Mouse (Mus musculus) midbrain, embryonic 15.5 days (tissue): ENCODE measurements at regions not wholly inside any gene's neighbourhood (a gene's known extent, or its start where the extent isn't known, plus 50 kb on each side); places are given as distances from the start of the nearest gene placed in this dataset.

ENCODE experiments used
- ATAC-seq: fragments of 200-750 bp; cut with Nextera tagmentation; replicated peaks from 2 replicates; pipeline ENCODE4 v1.8.0; 2017; ENCODE audit warnings: moderate TSS enrichment
- H3K27ac ChIP-seq: fragments of 300-500 bp; sonication (generic); 2 replicates; pipeline ENCODE4 v1.5.1; 2015; ENCODE audit warnings: mild to moderate bottlenecking, inconsistent platforms
- H3K27me3 ChIP-seq: fragments of 300-500 bp; sonication (generic); replicated peaks from 2 replicates; pipeline ENCODE4 v1.6.1; 2015; ENCODE audit warnings: inconsistent platforms
- H3K36me3 ChIP-seq: fragments of 300-500 bp; sonication (generic); replicated peaks from 2 replicates; pipeline ENCODE4 v1.6.1; 2015; ENCODE audit warnings: inconsistent platforms
- H3K4me1 ChIP-seq: fragments of 300-500 bp; sonication (generic); 2 replicates; pipeline ENCODE4 v1.6.1; 2015; ENCODE audit warnings: inconsistent platforms
- H3K4me2 ChIP-seq: fragments of 300-500 bp; sonication (generic); 2 replicates; pipeline ENCODE4 v1.6.1; 2015; ENCODE audit warnings: inconsistent platforms, mild to moderate bottlenecking, moderate library complexity
- H3K4me3 ChIP-seq: fragments of 300-500 bp; sonication (generic); 2 replicates; pipeline ENCODE4 v1.5.1; 2015; ENCODE audit warnings: mild to moderate bottlenecking, inconsistent platforms
- H3K9ac ChIP-seq: fragments of 300-500 bp; sonication (generic); 2 replicates; pipeline ENCODE4 v1.6.1; 2015; ENCODE audit warnings: mild to moderate bottlenecking, inconsistent platforms
- H3K9me3 ChIP-seq: fragments of 300-500 bp; sonication (generic); 2 replicates; pipeline ENCODE4 v1.6.1; 2016; ENCODE audit warnings: inconsistent platforms
- WGBS: fragments of 180-500 bp; shearing (Covaris S2); methylation state at CpG from one replicate; pipeline ENCODE4 v1.1.7; 2015; ENCODE audit warnings: mixed read lengths; 5-methylcytosine and 5-hydroxymethylcytosine counted together

DNA sequence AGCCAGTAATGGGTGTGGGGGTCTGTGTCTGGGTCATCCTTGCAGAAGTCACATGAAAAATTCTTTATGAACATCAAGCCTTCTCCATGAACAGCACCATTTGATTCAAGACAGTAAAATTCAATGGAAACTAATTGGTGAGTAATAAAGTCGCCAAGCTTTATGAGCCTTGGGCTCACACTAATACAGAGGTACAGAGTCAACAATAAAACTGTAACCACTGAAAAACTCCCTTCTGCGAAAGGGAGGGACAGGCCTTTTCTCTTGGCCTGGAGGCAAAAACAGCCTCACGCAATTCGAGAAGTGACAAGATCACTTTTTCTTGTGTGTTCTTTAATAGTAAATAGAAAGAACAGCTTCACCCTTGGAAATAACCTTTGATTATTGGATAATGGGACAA, 200.7 kb downstream of the Lrrn1 start:
- Histone ChIP-seq H3K27ac (no peak overlapping the region), H3K4me1 (no peaks in the 10 kb centered on the region), H3K9me3 (no peaks in the 10 kb centered on the region), H3K27me3 (no peaks in the 10 kb centered on the region), H3K9ac (no peak overlapping the region), H3K4me2 (no peak overlapping the region), H3K36me3 (no peaks in the 10 kb centered on the region), H3K4me3 (no peak overlapping the region)
- ATAC-seq: no peak
- WGBS: 87% methylated on average over 4 of the region's 4 CpGs

DNA sequence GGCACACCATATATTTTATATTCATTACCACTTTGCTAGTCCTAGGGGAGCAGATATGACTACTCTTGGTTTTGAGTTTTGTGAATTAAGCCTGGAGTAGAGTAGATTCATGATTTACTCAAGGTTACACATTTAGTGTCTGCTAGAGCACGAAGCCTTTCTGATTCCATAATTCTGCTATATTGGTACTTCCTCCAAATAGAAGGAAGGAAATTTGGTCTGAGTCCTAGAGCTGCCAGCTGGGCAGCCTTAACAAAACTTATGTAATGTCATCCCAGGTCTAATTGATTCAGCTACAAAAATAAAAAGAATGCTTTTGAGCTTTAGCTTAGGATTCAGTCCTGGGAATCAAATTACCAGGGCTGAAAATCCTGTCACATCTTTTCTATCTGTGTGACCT, 205.2 kb downstream of the Lrrn1 start:
- WGBS: 88% methylated on average over 1 of the region's 1 CpGs
- Histone ChIP-seq H3K4me3 (no peak overlapping the region), H3K9me3 (no peaks in the 10 kb centered on the region), H3K9ac (no peak overlapping the region), H3K36me3 (no peaks in the 10 kb centered on the region), H3K4me1 (no peaks in the 10 kb centered on the region), H3K27ac (no peak overlapping the region), H3K4me2 (no peak overlapping the region), H3K27me3 (no peaks in the 10 kb centered on the region)
- ATAC-seq: no peak

DNA sequence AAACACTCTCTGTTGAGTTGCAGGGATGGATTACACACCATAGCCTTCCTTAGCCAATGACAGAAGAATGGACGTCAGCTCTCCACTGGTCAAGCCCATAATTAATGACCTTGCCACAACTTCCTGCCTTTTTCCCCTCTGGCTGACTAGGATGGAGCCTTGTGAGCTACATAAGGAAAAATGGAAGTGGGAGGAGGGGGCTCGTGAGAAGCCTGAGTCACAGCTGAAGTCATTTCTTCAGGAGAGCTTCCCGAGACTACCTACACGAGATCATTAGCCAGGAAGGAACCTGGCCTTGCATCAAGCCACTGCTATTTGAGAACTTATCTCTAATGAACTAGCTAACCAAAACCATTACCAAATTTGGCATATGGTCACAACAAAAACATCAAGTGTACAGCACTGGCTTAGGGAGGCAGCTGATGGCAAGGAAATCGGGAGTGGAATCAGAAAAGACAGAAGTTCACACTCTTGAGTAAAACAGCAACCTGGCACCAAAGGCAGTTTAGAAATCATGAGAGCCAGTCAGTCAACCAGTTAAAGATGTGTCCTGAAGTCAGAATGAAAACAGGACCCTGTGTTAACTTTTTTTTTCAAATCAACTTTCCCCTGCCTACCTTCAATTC, 219.7 kb downstream of the Lrrn1 start:
- Histone ChIP-seq H3K9ac (no peak overlapping the region), H3K9me3 (no peaks in the 10 kb centered on the region), H3K4me2 (no peak overlapping the region), H3K4me1 (no peaks in the 10 kb centered on the region), H3K27me3 (no peaks in the 10 kb centered on the region), H3K36me3 (no peaks in the 10 kb centered on the region), H3K27ac (no peak overlapping the region), H3K4me3 (no peak overlapping the region)
- 87% methylated on average over 5 of the region's 5 CpGs for WGBS
- ATAC-seq: no peak

DNA sequence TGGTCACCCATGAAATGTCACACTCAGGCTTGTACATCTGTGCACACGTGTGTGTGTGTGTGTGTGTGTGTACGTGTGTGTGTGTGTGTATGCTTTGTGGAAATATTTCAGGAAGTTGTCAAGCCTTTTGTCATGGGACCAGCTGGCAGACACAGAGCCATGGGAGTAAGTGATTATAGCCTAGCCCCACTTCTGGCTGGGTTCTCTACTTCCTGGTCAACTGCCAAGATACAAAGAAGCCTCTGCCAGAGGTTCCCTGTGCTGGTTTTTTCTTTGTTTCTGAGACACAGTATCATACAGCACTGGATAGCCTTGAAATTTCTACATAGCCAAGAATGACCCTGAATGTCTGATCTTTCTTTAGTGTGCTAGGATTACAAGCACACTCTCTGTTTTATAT, 220.2 kb downstream of the Lrrn1 start:
- WGBS: 75% methylated on average over 2 of the region's 2 CpGs
- Histone ChIP-seq H3K4me2 (no peak overlapping the region), H3K27me3 (no peaks in the 10 kb centered on the region), H3K4me1 (no peaks in the 10 kb centered on the region), H3K9me3 (no peaks in the 10 kb centered on the region), H3K27ac (no peak overlapping the region), H3K9ac (no peak overlapping the region), H3K36me3 (no peaks in the 10 kb centered on the region), H3K4me3 (no peak overlapping the region)
- no peak; the same call in 1 of the 2 replicates for ATAC-seq

DNA sequence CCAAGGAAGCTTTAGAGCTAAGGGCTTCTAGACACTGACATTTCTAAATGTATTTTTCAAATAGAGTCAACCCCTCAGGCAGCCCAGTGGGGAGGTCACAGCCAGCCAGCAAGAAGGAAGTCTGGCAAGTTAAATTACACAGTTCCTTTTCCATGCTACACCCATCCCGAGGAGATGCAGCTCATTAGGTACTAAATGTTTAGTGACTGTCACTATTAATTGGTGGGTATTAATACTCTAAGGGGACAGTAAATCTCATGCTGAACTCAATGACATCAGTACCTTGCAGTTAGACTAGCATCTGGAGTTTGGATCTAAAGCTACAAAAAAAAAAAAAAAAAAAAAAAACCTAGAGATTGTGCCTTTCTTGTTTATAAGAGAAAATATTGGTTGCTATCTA, 222.6 kb downstream of the Lrrn1 start:
- Histone ChIP-seq H3K27ac (no peak overlapping the region), H3K36me3 (no peaks in the 10 kb centered on the region), H3K27me3 (no peaks in the 10 kb centered on the region), H3K9me3 (no peaks in the 10 kb centered on the region), H3K4me1 (no peaks in the 10 kb centered on the region), H3K4me3 (no peak overlapping the region), H3K4me2 (no peak overlapping the region), H3K9ac (no peak overlapping the region)
- no peak for ATAC-seq
- 57% methylated on average over 1 of the region's 1 CpGs for WGBS

DNA sequence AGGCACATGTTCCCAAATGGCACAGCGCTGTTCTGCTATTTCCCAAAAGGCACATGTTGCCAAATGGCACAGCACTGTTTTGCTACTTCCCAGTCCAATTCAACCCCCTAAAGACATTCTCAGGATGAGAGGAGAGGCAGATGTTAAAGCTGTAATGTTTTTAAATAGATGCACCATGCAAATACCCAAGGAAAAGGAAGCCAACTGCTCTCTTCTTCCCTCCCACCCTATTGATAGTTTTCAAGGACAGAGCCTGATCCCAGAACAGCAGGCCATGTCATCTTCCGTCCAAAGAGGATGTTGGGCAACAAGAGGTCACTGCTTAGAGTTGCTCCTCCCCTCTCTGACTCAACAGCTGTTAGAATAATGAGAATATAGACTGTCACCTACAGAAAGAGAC, 225.6 kb downstream of the Lrrn1 start:
- no peaks in the 10 kb centered on the region for H3K27me3 ChIP-seq
- 81% methylated on average over 2 of the region's 2 CpGs for WGBS
- no peaks in the 10 kb centered on the region for H3K9me3 ChIP-seq
- no peaks in the 10 kb centered on the region for H3K4me1 ChIP-seq
- H3K36me3 ChIP-seq: no peaks in the 10 kb centered on the region
- H3K4me3 ChIP-seq: no peak overlapping the region
- H3K27ac ChIP-seq: no peak overlapping the region
- no peak for ATAC-seq
- H3K9ac ChIP-seq: no peak overlapping the region
- H3K4me2 ChIP-seq: no peak overlapping the region

DNA sequence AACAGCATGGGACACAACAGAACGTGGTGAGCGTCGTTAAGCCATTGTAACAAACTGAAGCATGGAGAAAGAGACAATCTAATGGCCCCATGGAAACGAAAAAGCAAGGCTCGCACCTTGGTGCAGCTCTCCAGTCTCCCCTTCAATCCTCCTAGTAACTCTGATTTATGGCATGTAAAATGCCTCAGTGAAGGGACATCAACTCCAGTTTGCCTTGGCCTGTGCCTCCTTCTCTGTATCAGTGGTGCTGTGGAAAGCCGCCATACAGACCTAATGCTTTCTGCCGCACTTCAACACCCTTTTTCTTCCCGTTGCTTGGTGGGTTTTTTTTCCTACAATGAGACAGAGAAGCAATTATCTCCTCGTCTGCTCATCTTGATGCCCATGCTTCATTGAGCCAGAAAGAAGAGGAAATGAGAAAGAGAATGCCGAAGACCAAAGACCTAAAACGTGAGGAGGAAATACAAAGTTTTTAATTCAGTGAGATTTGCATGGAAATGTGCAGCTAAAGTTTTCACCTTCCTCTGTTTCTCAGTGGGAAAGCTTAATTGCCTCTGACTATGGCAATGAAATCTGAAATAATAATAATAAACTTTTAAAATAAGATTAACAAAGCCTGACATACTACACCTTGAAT, 241.4 kb downstream of the Lrrn1 start:
- Histone ChIP-seq H3K4me3 (no peak overlapping the region), H3K27me3 (no peaks in the 10 kb centered on the region), H3K36me3 (no peaks in the 10 kb centered on the region), H3K4me2 (no peak overlapping the region), H3K9me3 (no peaks in the 10 kb centered on the region), H3K4me1 (no peaks in the 10 kb centered on the region), H3K9ac (no peak overlapping the region), H3K27ac (no peak overlapping the region)
- ATAC-seq: no peak
- 67% methylated on average over 11 of the region's 11 CpGs for WGBS

DNA sequence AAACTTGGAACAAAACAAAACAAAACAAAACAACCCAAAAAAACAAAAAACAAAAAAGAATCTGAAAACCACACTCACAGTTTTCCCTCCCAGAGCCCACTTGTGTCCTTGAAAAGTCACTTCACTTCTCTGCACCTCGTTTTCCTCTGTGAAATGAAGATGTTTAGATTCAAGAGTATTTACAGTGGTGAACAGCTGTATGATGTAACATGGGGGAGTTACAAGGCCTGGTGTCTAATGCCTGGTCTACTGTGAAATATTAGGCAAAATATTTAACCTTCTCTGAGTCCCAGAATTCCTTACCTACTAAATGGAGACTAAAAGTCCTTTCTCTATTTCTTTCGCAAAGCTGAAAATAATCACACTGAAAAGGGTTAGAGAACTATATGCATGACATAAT, 255.4 kb downstream of the Lrrn1 start:
- H3K9me3 ChIP-seq: no peaks in the 10 kb centered on the region
- H3K27me3 ChIP-seq: no peaks in the 10 kb centered on the region
- H3K9ac ChIP-seq: no peak overlapping the region
- H3K4me1 ChIP-seq: no peaks in the 10 kb centered on the region
- WGBS: 67% methylated on average over 2 of the region's 2 CpGs
- H3K36me3 ChIP-seq: no peaks in the 10 kb centered on the region
- ATAC-seq: no peak
- no peak overlapping the region for H3K4me2 ChIP-seq
- H3K27ac ChIP-seq: no peak overlapping the region
- H3K4me3 ChIP-seq: no peak overlapping the region

DNA sequence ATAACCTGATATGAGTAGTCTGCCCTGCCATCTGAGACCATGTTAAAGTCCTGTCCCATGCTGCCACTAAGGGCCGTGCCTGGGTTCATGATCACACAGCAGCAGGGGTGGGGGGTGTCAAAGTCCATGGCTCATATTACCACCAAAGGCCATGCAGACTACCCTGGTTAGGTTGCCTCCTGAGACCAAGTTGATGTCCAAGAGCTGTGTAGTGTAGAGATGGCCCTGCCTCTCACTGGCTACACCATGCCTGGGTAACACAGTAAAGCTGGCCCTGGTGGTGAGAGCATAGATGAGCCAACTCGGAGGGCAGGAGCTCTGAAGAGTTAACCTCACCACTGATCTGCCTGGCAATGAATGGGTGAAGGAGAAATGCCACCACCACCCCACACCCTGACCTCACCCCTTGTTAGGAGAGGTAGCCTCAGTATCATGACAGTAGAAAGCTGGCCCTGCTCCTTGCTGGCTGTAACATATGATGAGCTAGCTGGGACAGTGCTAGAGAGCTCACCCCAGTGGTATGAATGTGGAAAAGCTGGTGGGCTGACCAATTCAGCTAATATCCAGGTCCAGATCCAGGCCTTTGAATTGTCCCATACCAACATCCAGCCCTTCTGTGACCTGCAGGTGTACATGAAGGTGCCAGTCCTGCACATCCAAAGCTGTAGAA, 258.8 kb downstream of the Lrrn1 start:
- Histone ChIP-seq H3K9me3 (no peaks in the 10 kb centered on the region), H3K27me3 (no peaks in the 10 kb centered on the region), H3K4me3 (no peak overlapping the region), H3K4me2 (no peak overlapping the region), H3K36me3 (no peaks in the 10 kb centered on the region), H3K27ac (no peak overlapping the region), H3K9ac (no peak overlapping the region), H3K4me1 (no peaks in the 10 kb centered on the region)
- 83% methylated on average over 2 of the region's 2 CpGs for WGBS
- ATAC-seq: no peak

DNA sequence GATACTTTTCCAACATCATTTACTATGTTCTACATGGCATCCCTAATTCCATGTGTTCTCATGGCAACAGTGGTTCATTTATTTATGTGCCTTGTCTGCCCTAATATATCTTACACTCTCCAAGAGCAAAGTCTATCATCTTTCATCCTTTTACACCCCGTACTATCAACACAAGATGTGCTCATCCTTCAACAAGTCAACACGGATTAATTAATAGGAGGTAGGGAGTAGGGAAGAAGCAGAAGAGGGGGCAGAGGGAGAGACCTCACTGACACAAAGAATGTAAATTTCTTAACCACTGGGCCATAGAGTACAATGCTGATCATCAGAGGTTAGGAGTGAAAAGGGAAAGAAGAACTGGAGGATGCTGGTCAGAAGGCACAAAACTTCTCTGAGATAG, 267.0 kb upstream of the Setmar start:
- Histone ChIP-seq H3K4me1 (no peaks in the 10 kb centered on the region), H3K36me3 (no peaks in the 10 kb centered on the region), H3K9me3 (no peaks in the 10 kb centered on the region), H3K4me3 (no peak overlapping the region), H3K27ac (no peak overlapping the region), H3K27me3 (no peaks in the 10 kb centered on the region), H3K9ac (no peak overlapping the region), H3K4me2 (no peak overlapping the region)
- no peak for ATAC-seq
- 87% methylated on average over 2 of the region's 2 CpGs for WGBS

DNA sequence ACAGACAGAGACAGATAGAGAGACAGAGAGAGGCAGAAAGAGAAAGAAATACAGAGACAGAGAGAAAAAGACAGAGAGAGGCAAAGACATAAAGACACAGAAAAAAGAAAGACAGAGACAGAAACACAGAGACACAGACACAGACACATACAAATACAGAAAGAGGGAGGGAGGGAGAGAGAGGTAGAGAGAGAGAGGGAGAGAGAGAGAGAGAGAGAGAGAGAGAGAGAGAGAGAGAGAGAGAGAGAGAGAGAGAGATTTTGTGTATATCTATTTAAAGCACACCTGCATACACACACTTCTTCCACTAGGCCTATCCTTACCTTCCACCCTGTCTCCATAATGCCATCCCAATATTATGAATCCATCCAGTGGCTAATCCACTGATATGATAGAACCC, 261.8 kb upstream of the Setmar start:
- Histone ChIP-seq H3K9me3 (no peaks in the 10 kb centered on the region), H3K4me3 (no peak overlapping the region), H3K36me3 (no peaks in the 10 kb centered on the region), H3K27ac (no peak overlapping the region), H3K4me2 (no peak overlapping the region), H3K9ac (no peak overlapping the region), H3K27me3 (no peaks in the 10 kb centered on the region), H3K4me1 (no peaks in the 10 kb centered on the region)
- ATAC-seq: no peak
